Mouse (Mus musculus): ENCODE results near the gene Vmn1r71. TPM values are rescaled to one million over a fixed set of nuclear protein-coding genes. Genes with fewer than 3 reads are reported as not detected.

Vmn1r71 gene
- not detected in 2 replicates for polyA plus RNA-seq (2012; rRNA removed; ENCODE audit: low replicate concordance)

DNA sequence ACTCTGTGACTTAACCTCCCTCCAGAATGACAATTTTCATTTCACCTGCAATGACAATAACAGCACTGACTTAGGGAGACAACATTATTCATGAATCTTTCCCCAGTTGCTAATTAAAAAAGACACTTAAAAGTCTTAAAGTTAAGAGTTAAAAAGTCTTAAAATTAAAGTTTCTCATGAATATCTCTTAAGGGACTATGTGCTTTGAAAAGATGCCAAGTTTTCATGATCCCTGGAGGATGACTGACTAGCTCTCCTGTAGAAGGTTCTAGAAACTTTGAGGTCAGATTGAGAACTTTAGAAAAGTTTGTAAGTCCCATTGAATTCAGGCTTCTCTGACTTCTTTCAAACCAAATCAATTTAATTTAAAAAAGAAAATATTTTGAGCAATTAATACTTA lies at the start of gene Vmn1r71:
TSS of gene Vmn1r71 (minus strand) at position 101 of the 400 bp plus-strand sequence.

Other genes with a start within 250 kb of the Vmn1r71 start
- not detected in 2 replicates for gene Vmn1r68, start 195.9 kb downstream of the Vmn1r71 start, polyA plus RNA-seq (2012; rRNA removed; ENCODE audit: low replicate concordance)
- gene Vmn1r69, start 140.7 kb downstream of the Vmn1r71 start, polyA plus RNA-seq (2012; rRNA removed; ENCODE audit: low replicate concordance): not detected in 2 replicates
- gene Vmn1r70, start 122.8 kb downstream of the Vmn1r71 start, polyA plus RNA-seq (2012; rRNA removed; ENCODE audit: low replicate concordance): not detected in 2 replicates
- gene Nlrp4b, start 66.6 kb downstream of the Vmn1r71 start, polyA plus RNA-seq (2012; rRNA removed; ENCODE audit: low replicate concordance): not detected in 2 replicates
- not detected in 2 replicates for gene Zscan4b, start 150.7 kb upstream of the Vmn1r71 start, polyA plus RNA-seq (2012; rRNA removed; ENCODE audit: low replicate concordance)

Data from mammary gland, adult 2 months (tissue).